Mouse (Mus musculus): ENCODE data around the gene Nars2. TPM values are rescaled to one million over a fixed set of nuclear protein-coding genes. Genes with fewer than 3 reads are reported as not detected.
A peak's percentile ranks its signal among the peaks of the same experiment; 100 is the strongest.

The Nars2 gene
- polyA plus RNA-seq, 1 experiment from 2014 or later: 28.0 TPM

GRCm38 (mm10) chr7:97032412-97032811 lies 81.1 kb downstream of the Nars2 start:
- H3K36me3 ChIP-seq (replicated peaks): peaks cover 8% of the 10 kb centered on the region
- no peaks in the 10 kb centered on the region for H3K9me3 ChIP-seq
- peaks cover 9% of the 10 kb centered on the region for H3K4me1 ChIP-seq
- no peak overlapping the region for H3K27ac ChIP-seq
- H3K4me3 ChIP-seq: no peak overlapping the region
- no peaks in the 10 kb centered on the region for H3K27me3 ChIP-seq (ENCODE audit: poor library complexity, severe bottlenecking)
- DNase-seq (ENCODE audit: extremely low spot score, low spot score): no peak
- 79% methylated on average over 2 of the region's 2 CpGs for WGBS

- no peak for DNase-seq (ENCODE audit: extremely low spot score, low spot score)
- H3K9me3 ChIP-seq: no peaks in the 10 kb centered on the region
- H3K36me3 ChIP-seq (replicated peaks): peaks cover 21% of the 10 kb centered on the region
- H3K4me3 ChIP-seq: no peak overlapping the region
- WGBS: 79% methylated on average over 4 of the region's 4 CpGs
- H3K27ac ChIP-seq: no peak overlapping the region
- H3K27me3 ChIP-seq (ENCODE audit: poor library complexity, severe bottlenecking): no peaks in the 10 kb centered on the region
- no peaks in the 10 kb centered on the region for H3K4me1 ChIP-seq
These were observed 88.3 kb downstream of the Nars2 start for GRCm38 (mm10) chr7:97039641-97040040.

- Histone ChIP-seq H3K4me1 (no peaks in the 10 kb centered on the region), H3K27ac (no peak overlapping the region), H3K36me3 (replicated peaks) (peaks cover 23% of the 10 kb centered on the region), H3K9me3 (no peaks in the 10 kb centered on the region), H3K27me3 (ENCODE audit: poor library complexity, severe bottlenecking) (no peaks in the 10 kb centered on the region), H3K4me3 (no peak overlapping the region)
- WGBS: 91% methylated on average over 6 of the region's 6 CpGs
- no peak for DNase-seq (ENCODE audit: extremely low spot score, low spot score)
These were observed 90.7 kb downstream of the Nars2 start for GRCm38 (mm10) chr7:97041868-97042449.

GRCm38 (mm10) chr7:97042981-97043380 lies 91.7 kb downstream of the Nars2 start:
- Histone ChIP-seq H3K27ac (no peak overlapping the region), H3K4me3 (no peak overlapping the region), H3K4me1 (no peaks in the 10 kb centered on the region), H3K27me3 (ENCODE audit: poor library complexity, severe bottlenecking) (no peaks in the 10 kb centered on the region), H3K9me3 (no peaks in the 10 kb centered on the region), H3K36me3 (replicated peaks) (peaks cover 23% of the 10 kb centered on the region)
- 84% methylated on average over 1 of the region's 1 CpGs for WGBS
- no peak for DNase-seq (ENCODE audit: extremely low spot score, low spot score)

DNA sequence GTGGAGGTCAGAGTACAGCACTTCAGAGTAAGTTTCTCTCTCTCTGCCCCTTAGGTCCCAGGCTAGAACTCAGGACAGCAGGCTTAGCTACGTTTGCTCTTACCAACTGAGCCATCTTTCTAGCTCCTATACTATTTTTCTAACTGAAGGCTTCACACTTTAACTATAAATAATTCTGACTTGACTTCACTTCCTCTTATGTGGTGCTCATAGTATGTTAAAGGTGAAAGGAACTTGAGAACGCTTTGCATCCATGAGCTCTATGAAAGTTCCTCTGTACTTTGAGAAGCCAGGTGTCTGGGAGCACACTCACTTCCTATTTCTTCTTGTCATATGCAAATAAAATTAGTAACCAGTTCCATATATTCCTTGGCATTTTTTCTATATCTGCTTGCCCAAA lies 109.7 kb downstream of the Nars2 start:
- WGBS: 91% methylated on average over 2 of the region's 2 CpGs
- Histone ChIP-seq H3K9me3 (no peaks in the 10 kb centered on the region), H3K27me3 (ENCODE audit: poor library complexity, severe bottlenecking) (no peaks in the 10 kb centered on the region), H3K36me3 (replicated peaks) (peaks cover 13% of the 10 kb centered on the region), H3K4me1 (no peaks in the 10 kb centered on the region), H3K4me3 (no peak overlapping the region), H3K27ac (no peak overlapping the region)
- no peak for DNase-seq (ENCODE audit: extremely low spot score, low spot score)

GRCm38 (mm10) chr7:97071512-97071911 lies 120.2 kb downstream of the Nars2 start:
- Histone ChIP-seq H3K36me3 (replicated peaks) (no peaks in the 10 kb centered on the region; the same call in 1 of the 2 replicates), H3K27ac (no peak overlapping the region), H3K27me3 (ENCODE audit: poor library complexity, severe bottlenecking) (no peaks in the 10 kb centered on the region), H3K4me1 (no peaks in the 10 kb centered on the region), H3K9me3 (no peaks in the 10 kb centered on the region), H3K4me3 (no peak overlapping the region)
- WGBS: 92% methylated on average over 3 of the region's 3 CpGs
- DNase-seq (ENCODE audit: extremely low spot score, low spot score): no peak

DNA sequence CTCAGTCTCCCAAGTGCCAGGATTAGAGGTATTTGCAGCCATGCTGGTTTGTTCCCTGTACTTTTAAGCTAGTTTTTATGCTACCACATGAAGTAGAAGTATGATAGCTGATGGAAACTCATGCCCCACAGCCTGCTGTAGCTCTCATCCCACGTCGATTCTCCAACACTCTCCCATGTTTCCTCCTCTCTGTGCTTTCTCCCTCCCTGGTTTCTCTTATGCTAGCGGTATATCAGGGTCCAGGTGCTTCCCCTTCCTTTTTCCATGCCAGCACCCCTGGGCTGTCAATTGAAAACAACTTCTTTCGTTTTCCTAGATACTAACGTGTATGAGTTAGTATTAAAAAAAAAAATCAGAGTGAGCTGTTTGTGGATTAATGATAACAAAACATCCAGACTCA lies 120.8 kb downstream of the Nars2 start:
- H3K4me3 ChIP-seq: no peak overlapping the region
- no peak overlapping the region for H3K27ac ChIP-seq
- no peaks in the 10 kb centered on the region; the same call in 1 of the 2 replicates for H3K36me3 ChIP-seq (replicated peaks)
- H3K9me3 ChIP-seq: no peaks in the 10 kb centered on the region
- DNase-seq (ENCODE audit: extremely low spot score, low spot score): no peak
- 90% methylated on average over 5 of the region's 5 CpGs for WGBS
- no peaks in the 10 kb centered on the region for H3K4me1 ChIP-seq
- no peaks in the 10 kb centered on the region for H3K27me3 ChIP-seq (ENCODE audit: poor library complexity, severe bottlenecking)

- no peak for DNase-seq (ENCODE audit: extremely low spot score, low spot score)
- Histone ChIP-seq H3K4me3 (no peak overlapping the region), H3K9me3 (no peaks in the 10 kb centered on the region), H3K36me3 (replicated peaks) (no peaks in the 10 kb centered on the region), H3K4me1 (0 out of 2 replicates have a peak, but pooled peaks cover 4% of the 10 kb centered on the region), H3K27ac (no peak overlapping the region), H3K27me3 (ENCODE audit: poor library complexity, severe bottlenecking) (no peaks in the 10 kb centered on the region)
- 81% methylated on average over 1 of the region's 1 CpGs for WGBS
These were observed 123.7 kb downstream of the Nars2 start for GRCm38 (mm10) chr7:97074974-97075373.

DNA sequence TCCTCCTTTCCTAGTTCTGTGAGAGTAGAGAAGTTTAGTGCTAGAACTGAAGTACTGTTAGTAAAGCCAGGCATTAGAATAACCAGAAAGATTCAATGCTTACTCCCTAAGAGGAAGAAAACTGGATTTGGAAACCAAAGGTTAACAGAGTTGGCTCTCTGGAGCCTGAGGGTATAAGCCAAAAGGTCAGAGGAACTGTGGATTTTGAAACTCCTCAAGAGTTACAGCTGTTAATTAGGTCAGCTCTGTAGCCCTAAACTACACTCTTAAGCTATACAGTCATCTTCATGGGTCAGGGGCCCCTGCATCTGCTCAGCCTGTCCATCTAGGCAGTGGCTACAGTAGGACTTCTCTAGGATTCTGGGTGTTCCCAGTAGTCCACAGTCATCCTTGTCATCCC lies 125.7 kb downstream of the Nars2 start:
- no peak for DNase-seq (ENCODE audit: extremely low spot score, low spot score)
- H3K27me3 ChIP-seq (ENCODE audit: poor library complexity, severe bottlenecking): no peaks in the 10 kb centered on the region
- H3K36me3 ChIP-seq (replicated peaks): no peaks in the 10 kb centered on the region
- H3K27ac ChIP-seq: no peak overlapping the region
- H3K4me3 ChIP-seq: no peak overlapping the region
- H3K9me3 ChIP-seq: no peaks in the 10 kb centered on the region
- peaks cover 9% of the 10 kb centered on the region for H3K4me1 ChIP-seq

- DNase-seq (ENCODE audit: extremely low spot score, low spot score): no peak
- Histone ChIP-seq H3K4me3 (no peak overlapping the region), H3K27ac (no peak overlapping the region), H3K36me3 (replicated peaks) (no peaks in the 10 kb centered on the region), H3K9me3 (no peaks in the 10 kb centered on the region), H3K4me1 (peaks cover 20% of the 10 kb centered on the region), H3K27me3 (ENCODE audit: poor library complexity, severe bottlenecking) (0 out of 2 replicates have a peak, but pooled peaks cover 5% of the 10 kb centered on the region)
- WGBS: 58% methylated on average over 4 of the region's 4 CpGs
These were observed 127.4 kb downstream of the Nars2 start for GRCm38 (mm10) chr7:97078685-97079084.

GRCm38 (mm10) chr7:97079145-97079544 lies 127.8 kb downstream of the Nars2 start:
- peaks cover 20% of the 10 kb centered on the region for H3K4me1 ChIP-seq
- H3K27me3 ChIP-seq (ENCODE audit: poor library complexity, severe bottlenecking): 0 out of 2 replicates have a peak, but pooled peaks cover 5% of the 10 kb centered on the region
- DNase-seq (ENCODE audit: extremely low spot score, low spot score): no peak
- H3K4me3 ChIP-seq: no peak overlapping the region
- 21% methylated on average over 6 of the region's 6 CpGs for WGBS
- H3K36me3 ChIP-seq (replicated peaks): no peaks in the 10 kb centered on the region
- no peak overlapping the region for H3K27ac ChIP-seq
- no peaks in the 10 kb centered on the region for H3K9me3 ChIP-seq

GRCm38 (mm10) chr7:97079651-97080365 lies 128.5 kb downstream of the Nars2 start:
- WGBS: 63% methylated on average over 4 of the region's 4 CpGs
- H3K4me1 ChIP-seq: peaks cover 20% of the 10 kb centered on the region

GRCm38 (mm10) chr7:97080621-97081241 lies 129.4 kb downstream of the Nars2 start:
- Histone ChIP-seq H3K27me3 (ENCODE audit: poor library complexity, severe bottlenecking) (0 out of 2 replicates have a peak, but pooled peaks cover 5% of the 10 kb centered on the region), H3K4me1 (peaks cover 20% of the 10 kb centered on the region), H3K9me3 (no peaks in the 10 kb centered on the region), H3K4me3 (peak overlapping the region; percentile 93), H3K36me3 (replicated peaks) (no peaks in the 10 kb centered on the region), H3K27ac (peak overlapping the region; percentile 92)
- no peak for DNase-seq (ENCODE audit: extremely low spot score, low spot score)
- 41% methylated on average over 4 of the region's 4 CpGs for WGBS

More at GRCm38 (mm10) chr7:97079651-97080365, 128.5 kb downstream of the Nars2 start:
- Histone ChIP-seq H3K27ac (no peak overlapping the region), H3K9me3 (no peaks in the 10 kb centered on the region), H3K27me3 (ENCODE audit: poor library complexity, severe bottlenecking) (0 out of 2 replicates have a peak, but pooled peaks cover 5% of the 10 kb centered on the region), H3K36me3 (replicated peaks) (no peaks in the 10 kb centered on the region), H3K4me3 (no peak overlapping the region)
- DNase-seq (ENCODE audit: extremely low spot score, low spot score): no peak

Measured in forebrain, embryonic 10.5 days (tissue).